Mouse (Mus musculus): ENCODE data around the gene Zfp341.

GRCm38 (mm10) chr2:154613118-154614115, at the start of gene Zfp341, which contains the start of gene 4930519P11Rik:
- TF ChIP-seq CTCF (IDR thresholded peaks at IDR 0.05; ENCODE audit: low read depth) (peak; percentile 77), EP300 (IDR thresholded peaks at IDR 0.05; ENCODE audit: low read depth) (no peak)
